Comparison of ENCODE assay signal across 8 mouse cellular contexts in the genomic region with DNA sequence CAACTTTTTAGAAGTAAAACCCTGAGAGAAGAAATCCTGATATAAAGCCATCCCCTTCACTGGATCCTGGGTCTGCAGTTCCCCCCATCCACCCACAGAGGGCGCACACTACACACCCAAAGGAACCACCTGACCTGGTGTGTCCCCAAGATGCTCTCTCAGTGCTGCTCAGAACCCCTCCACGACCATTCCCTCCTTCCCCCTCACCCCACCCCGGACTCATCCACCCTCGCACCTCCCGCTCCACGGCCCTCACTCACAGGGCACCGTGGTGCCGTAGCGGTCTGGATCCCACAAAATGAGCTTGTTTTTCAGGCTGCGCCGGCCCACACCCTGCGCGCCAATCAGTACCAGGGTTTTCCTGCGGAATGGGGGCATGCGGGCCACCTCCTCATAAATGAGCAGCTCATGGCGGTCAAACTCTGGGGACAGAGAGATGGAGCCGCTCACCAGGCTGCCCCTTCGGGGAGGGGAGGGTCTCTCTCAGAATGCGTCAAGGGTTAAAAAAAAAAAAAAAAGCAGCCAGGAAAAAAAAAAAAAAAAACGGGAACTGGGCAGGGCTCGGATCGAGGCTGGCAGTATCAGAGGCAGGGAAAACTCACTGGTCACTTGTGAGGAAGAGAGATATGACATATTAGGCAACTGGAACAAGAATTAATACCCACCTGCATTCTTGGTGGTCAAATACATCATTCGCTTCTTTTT. TPM values are rescaled to one million over a fixed set of nuclear protein-coding genes. Genes with fewer than 3 reads are reported as not detected.
DNase-seq lines count a peak whose midpoint lies in the region; ATAC-seq and TF ChIP-seq lines count a peak whose summit lies in the region.

No protein-coding gene starts in this region.

- H3K27ac ChIP-seq in bone marrow, adult 2 months (ENCODE audit: control insufficient read depth, insufficient read depth, low read depth, low read length, poor library complexity): no peak overlapping the region
- H3K27ac ChIP-seq in embryonic fibroblast, embryonic 13.5 days (ENCODE audit: insufficient read depth, low read length): no peak overlapping the region
- H3K27ac ChIP-seq in heart, embryonic 11.5 days (ENCODE audit: low read depth, low read length): no peak overlapping the region
- H3K27ac ChIP-seq in kidney, embryonic 15.5 days: no peak overlapping the region
- no peak overlapping the region for H3K27ac ChIP-seq in limb, embryonic 15.5 days
- no peak overlapping the region for H3K27ac ChIP-seq in midbrain, postnatal 0 days (ENCODE audit: low read depth, low read length)

- DNase-seq in 416B (ENCODE audit: low read depth): peak; percentile 64
- peak; percentile 83 for DNase-seq in midbrain, postnatal 0 days (ENCODE audit: low spot score)
- DNase-seq in spleen, postnatal 14 days (ENCODE audit: low spot score in 2 of 2): peak; percentile 42 to 67

- H3K27me3 ChIP-seq in heart, embryonic 11.5 days (ENCODE audit: control insufficient read depth, insufficient read depth, low read length): peaks cover 19% of the 10 kb centered on the region
- H3K27me3 ChIP-seq in kidney, embryonic 15.5 days: peaks cover 8% of the 10 kb centered on the region
- H3K27me3 ChIP-seq in limb, embryonic 15.5 days: peaks cover 7% of the 10 kb centered on the region; the same call in 1 of the 2 replicates
- H3K27me3 ChIP-seq in midbrain, postnatal 0 days (ENCODE audit: insufficient read depth, low read length): no peaks in the 10 kb centered on the region

- H3K4me1 ChIP-seq in bone marrow, adult 2 months (ENCODE audit: control insufficient read depth, insufficient read depth, low read length): no peaks in the 10 kb centered on the region
- no peaks in the 10 kb centered on the region for H3K4me1 ChIP-seq in embryonic fibroblast, embryonic 13.5 days (ENCODE audit: control insufficient read depth, insufficient read depth, low read length)
- peaks cover 3% of the 10 kb centered on the region; the same call in 1 of the 2 replicates for H3K4me1 ChIP-seq in heart, embryonic 11.5 days (ENCODE audit: control insufficient read depth, insufficient read depth, low read length)
- H3K4me1 ChIP-seq in kidney, embryonic 15.5 days: peaks cover 9% of the 10 kb centered on the region
- peaks cover 10% of the 10 kb centered on the region for H3K4me1 ChIP-seq in limb, embryonic 15.5 days
- H3K4me1 ChIP-seq in midbrain, postnatal 0 days (ENCODE audit: insufficient read depth, low read length): no peaks in the 10 kb centered on the region

- H3K4me2 ChIP-seq in heart, embryonic 11.5 days: peak overlapping the region; percentile 66
- H3K4me2 ChIP-seq in kidney, embryonic 15.5 days: peak overlapping the region; percentile 92
- H3K4me2 ChIP-seq in limb, embryonic 15.5 days: peak overlapping the region; percentile 91
- peak overlapping the region; percentile 53 for H3K4me2 ChIP-seq in midbrain, postnatal 0 days (ENCODE audit: low read depth, low read length, poor library complexity, severe bottlenecking)

- ATAC-seq in heart, embryonic 11.5 days (replicated peaks; ENCODE audit: insufficient number of reproducible peaks, low FRiP score, low TSS enrichment): no peak
- peak; percentile 55; the same call in 1 of the 2 replicates for ATAC-seq in kidney, embryonic 15.5 days (replicated peaks; ENCODE audit: low FRiP score)
- peak; percentile 70 for ATAC-seq in limb, embryonic 15.5 days (ENCODE audit: insufficient number of reproducible peaks, low FRiP score, low TSS enrichment, low read depth)
- peak; percentile 58 for ATAC-seq in midbrain, postnatal 0 days (ENCODE audit: low FRiP score)

- no peaks in the 10 kb centered on the region for H3K9me3 ChIP-seq in heart, embryonic 11.5 days (replicated peaks; ENCODE audit: control insufficient read depth, low read length)
- H3K9me3 ChIP-seq in kidney, embryonic 15.5 days (replicated peaks): no peaks in the 10 kb centered on the region
- no peaks in the 10 kb centered on the region for H3K9me3 ChIP-seq in limb, embryonic 15.5 days
- H3K9me3 ChIP-seq in midbrain, postnatal 0 days (ENCODE audit: low read length): no peaks in the 10 kb centered on the region

- TF ChIP-seq CTCF in bone marrow, adult 2 months (IDR thresholded peaks at IDR 0.05; ENCODE audit: control insufficient read depth, insufficient read depth, low read length): peak; percentile 93
- TF ChIP-seq CTCF in embryonic fibroblast, embryonic 13.5 days (IDR thresholded peaks at IDR 0.05; ENCODE audit: borderline replicate concordance, insufficient read depth, low read length): peak; percentile 92
- TF ChIP-seq CTCF in midbrain, postnatal 0 days (IDR thresholded peaks at IDR 0.05): peak; percentile 97

- H3K4me3 ChIP-seq in bone marrow, adult 2 months (replicated peaks; ENCODE audit: control insufficient read depth, low read depth, low read length): no peak overlapping the region
- peak overlapping the region; percentile 27 for H3K4me3 ChIP-seq in embryonic fibroblast, embryonic 13.5 days (ENCODE audit: insufficient read depth, low read length)
- peak overlapping the region; percentile 32 for H3K4me3 ChIP-seq in heart, embryonic 11.5 days (ENCODE audit: low read depth, low read length)
- peak overlapping the region; percentile 45 for H3K4me3 ChIP-seq in kidney, embryonic 15.5 days (replicated peaks)
- peak overlapping the region; percentile 42 for H3K4me3 ChIP-seq in limb, embryonic 15.5 days
- peak overlapping the region; percentile 32 for H3K4me3 ChIP-seq in midbrain, postnatal 0 days (ENCODE audit: low read depth, low read length)

- H3K36me3 ChIP-seq in heart, embryonic 11.5 days (ENCODE audit: control insufficient read depth, insufficient read depth, low read length): 0 out of 2 replicates have a peak, but pooled peaks cover 2% of the 10 kb centered on the region
- H3K36me3 ChIP-seq in kidney, embryonic 15.5 days: peaks cover 26% of the 10 kb centered on the region; the same call in 1 of the 2 replicates
- peaks cover 14% of the 10 kb centered on the region; the same call in 1 of the 2 replicates for H3K36me3 ChIP-seq in limb, embryonic 15.5 days
- peaks cover 49% of the 10 kb centered on the region for H3K36me3 ChIP-seq in midbrain, postnatal 0 days (ENCODE audit: insufficient read depth, low read length)

- TF ChIP-seq POLR2A in bone marrow, adult 2 months (IDR thresholded peaks at IDR 0.05; ENCODE audit: borderline replicate concordance, control insufficient read depth, low read depth, low read length): no peak
- no peak for TF ChIP-seq POLR2A in embryonic fibroblast, embryonic 13.5 days (IDR thresholded peaks at IDR 0.05; ENCODE audit: low read depth, low read length)

- no peak overlapping the region; the same call in 1 of the 2 replicates for H3K9ac ChIP-seq in heart, embryonic 11.5 days (ENCODE audit: low read depth, low read length)
- H3K9ac ChIP-seq in kidney, embryonic 15.5 days: peak overlapping the region; percentile 39; the same call in 1 of the 2 replicates
- peak overlapping the region; percentile 17; the same call in 1 of the 2 replicates for H3K9ac ChIP-seq in limb, embryonic 15.5 days
- peak overlapping the region; percentile 45 for H3K9ac ChIP-seq in midbrain, postnatal 0 days (replicated peaks; ENCODE audit: low read length, poor library complexity, severe bottlenecking)

- 5% methylated on average over 23 of the region's 23 CpGs for WGBS in bone marrow, adult 2 months
- WGBS in heart, embryonic 11.5 days (ENCODE audit: insufficient replicate concordance): 5% methylated on average over 23 of the region's 23 CpGs
- WGBS in kidney, embryonic 15.5 days: 3% methylated on average over 23 of the region's 23 CpGs
- 3% methylated on average over 23 of the region's 23 CpGs for WGBS in limb, embryonic 15.5 days
- 5% methylated on average over 22 of the region's 23 CpGs for WGBS in midbrain, postnatal 0 days

RNA-seq across cellular contexts. Expression of gene Cd300lg, which starts 20.1 kb away (rescaled TPM):
- 5.0 and 5.8 TPM in 2 replicates for polyA plus RNA-seq in bone marrow, adult 2 months (2011; ENCODE audit: insufficient read depth, insufficient read length, low replicate concordance, missing spikeins)
- polyA plus RNA-seq in embryonic fibroblast, embryonic 13.5 days (2011; ENCODE audit: insufficient read length, low read depth, missing spikeins): not detected in 2 replicates
- polyA plus RNA-seq in heart, embryonic 11.5 days (2014; fragmentation: Nextera tagmentation; extraction: Ambion mirVana): 0.70 and 0.79 TPM in 2 replicates
- polyA plus RNA-seq in kidney, embryonic 15.5 days (2015; fragmentation: Nextera tagmentation; extraction: Ambion mirVana): 0.82 and 1.1 TPM in 2 replicates
- 2.2 and 2.4 TPM in 2 replicates for polyA plus RNA-seq in limb, embryonic 15.5 days (2015; fragmentation: Nextera tagmentation; extraction: Ambion mirVana)
- total RNA-seq in midbrain, postnatal 0 days (2014; rRNA removed): 0.14 TPM in 1 of 2 replicates, not detected in the other
- polyA plus RNA-seq in midbrain, postnatal 0 days (2015; fragmentation: Nextera tagmentation; extraction: Ambion mirVana): 0.25 TPM in 2 replicates

RNA-seq across cellular contexts. Expression of gene Mpp2, which starts 26.9 kb away (rescaled TPM):
- 11.9 and 18.2 TPM in 2 replicates for polyA plus RNA-seq in bone marrow, adult 2 months (2011; ENCODE audit: insufficient read depth, insufficient read length, low replicate concordance, missing spikeins)
- polyA plus RNA-seq in embryonic fibroblast, embryonic 13.5 days (2011; ENCODE audit: insufficient read length, low read depth, missing spikeins): 6.8 and 6.9 TPM in 2 replicates
- polyA plus RNA-seq in heart, embryonic 11.5 days (2014; fragmentation: Nextera tagmentation; extraction: Ambion mirVana): 9.7 and 11.4 TPM in 2 replicates
- 14.0 and 14.2 TPM in 2 replicates for polyA plus RNA-seq in kidney, embryonic 15.5 days (2015; fragmentation: Nextera tagmentation; extraction: Ambion mirVana)
- polyA plus RNA-seq in limb, embryonic 15.5 days (2015; fragmentation: Nextera tagmentation; extraction: Ambion mirVana): 7.5 and 8.8 TPM in 2 replicates
- 59.1 and 68.4 TPM in 2 replicates for total RNA-seq in midbrain, postnatal 0 days (2014; rRNA removed)
- 33.9 and 40.7 TPM in 2 replicates for polyA plus RNA-seq in midbrain, postnatal 0 days (2015; fragmentation: Nextera tagmentation; extraction: Ambion mirVana)

RNA-seq across cellular contexts. Expression of gene Mpp3, which starts 33.1 kb away (rescaled TPM):
- not detected in 2 replicates for polyA plus RNA-seq in bone marrow, adult 2 months (2011; ENCODE audit: insufficient read depth, insufficient read length, low replicate concordance, missing spikeins)
- polyA plus RNA-seq in embryonic fibroblast, embryonic 13.5 days (2011; ENCODE audit: insufficient read length, low read depth, missing spikeins): 0.40 and 0.42 TPM in 2 replicates
- polyA plus RNA-seq in heart, embryonic 11.5 days (2014; fragmentation: Nextera tagmentation; extraction: Ambion mirVana): 2.7 and 3.4 TPM in 2 replicates
- polyA plus RNA-seq in kidney, embryonic 15.5 days (2015; fragmentation: Nextera tagmentation; extraction: Ambion mirVana): 7.8 and 11.0 TPM in 2 replicates
- polyA plus RNA-seq in limb, embryonic 15.5 days (2015; fragmentation: Nextera tagmentation; extraction: Ambion mirVana): 5.8 and 6.0 TPM in 2 replicates
- 68.2 and 71.9 TPM in 2 replicates for total RNA-seq in midbrain, postnatal 0 days (2014; rRNA removed)
- 53.9 and 54.7 TPM in 2 replicates for polyA plus RNA-seq in midbrain, postnatal 0 days (2015; fragmentation: Nextera tagmentation; extraction: Ambion mirVana)

RNA-seq across cellular contexts. Expression of gene Ppy, which starts 39.7 kb away (rescaled TPM):
- not detected in 2 replicates for polyA plus RNA-seq in bone marrow, adult 2 months (2011; ENCODE audit: insufficient read depth, insufficient read length, low replicate concordance, missing spikeins)
- not detected in 2 replicates for polyA plus RNA-seq in embryonic fibroblast, embryonic 13.5 days (2011; ENCODE audit: insufficient read length, low read depth, missing spikeins)
- polyA plus RNA-seq in heart, embryonic 11.5 days (2014; fragmentation: Nextera tagmentation; extraction: Ambion mirVana): not detected in 2 replicates
- not detected in 2 replicates for polyA plus RNA-seq in kidney, embryonic 15.5 days (2015; fragmentation: Nextera tagmentation; extraction: Ambion mirVana)
- not detected in 2 replicates for polyA plus RNA-seq in limb, embryonic 15.5 days (2015; fragmentation: Nextera tagmentation; extraction: Ambion mirVana)
- not detected in 2 replicates for total RNA-seq in midbrain, postnatal 0 days (2014; rRNA removed)
- polyA plus RNA-seq in midbrain, postnatal 0 days (2015; fragmentation: Nextera tagmentation; extraction: Ambion mirVana): not detected in 2 replicates

RNA-seq across cellular contexts. Expression of gene Pyy, which starts 46.2 kb away (rescaled TPM):
- not detected in 2 replicates for polyA plus RNA-seq in bone marrow, adult 2 months (2011; ENCODE audit: insufficient read depth, insufficient read length, low replicate concordance, missing spikeins)
- polyA plus RNA-seq in embryonic fibroblast, embryonic 13.5 days (2011; ENCODE audit: insufficient read length, low read depth, missing spikeins): not detected in 2 replicates
- 0.69 TPM in 1 of 2 replicates, not detected in the other for polyA plus RNA-seq in heart, embryonic 11.5 days (2014; fragmentation: Nextera tagmentation; extraction: Ambion mirVana)
- polyA plus RNA-seq in kidney, embryonic 15.5 days (2015; fragmentation: Nextera tagmentation; extraction: Ambion mirVana): 3.6 TPM in 1 of 2 replicates, not detected in the other
- not detected in 2 replicates for polyA plus RNA-seq in limb, embryonic 15.5 days (2015; fragmentation: Nextera tagmentation; extraction: Ambion mirVana)
- not detected in 2 replicates for total RNA-seq in midbrain, postnatal 0 days (2014; rRNA removed)
- not detected in 2 replicates for polyA plus RNA-seq in midbrain, postnatal 0 days (2015; fragmentation: Nextera tagmentation; extraction: Ambion mirVana)
